17 mouse cellular contexts compared by ENCODE assay signal in the genomic region with DNA sequence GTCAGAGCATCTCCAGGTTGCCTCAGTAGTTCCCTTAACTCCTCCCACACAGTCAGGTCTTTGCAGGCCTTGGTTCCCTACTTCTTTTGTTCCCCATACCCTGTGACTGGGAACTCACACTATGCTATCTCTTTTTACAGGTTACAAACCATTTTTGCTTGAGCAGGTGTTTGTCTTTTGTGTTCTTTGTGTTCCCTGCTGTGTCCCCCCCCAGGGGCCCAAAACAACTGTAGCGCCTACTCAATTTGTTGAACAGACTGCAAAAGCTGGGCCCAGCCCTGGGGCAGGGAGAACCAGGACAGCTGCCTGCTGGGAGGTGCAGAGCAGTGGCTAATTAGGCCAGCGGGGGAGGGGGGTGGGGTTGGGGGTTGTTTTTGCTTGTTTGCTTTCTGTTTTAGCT. TPM values are rescaled to one million over a fixed set of nuclear protein-coding genes. Genes with fewer than 3 reads are reported as not detected.
DNase-seq lines count a peak whose midpoint lies in the region; ATAC-seq and TF ChIP-seq lines count a peak whose summit lies in the region.
"Had no signal": no experiment of that assay in that cellular context is flagged by ENCODE, and none has a peak within 500 bp of the region (broad histone marks: within the 10 kb centered on the region; RNA-seq: fewer than 3 reads in every experiment).

No protein-coding gene starts in this region.

- peaks cover 37% of the 10 kb centered on the region for H3K4me1 ChIP-seq in hindbrain, embryonic 13.5 days (replicated peaks)
- peaks cover 6% of the 10 kb centered on the region; the same call in 1 of the 2 replicates for H3K4me1 ChIP-seq in hindbrain, embryonic 11.5 days (replicated peaks; ENCODE audit: control insufficient read depth, insufficient read depth, low read length)
- H3K4me1 ChIP-seq in E14TG2a.4 (replicated peaks; ENCODE audit: low read depth, low read length), result no peaks in the 10 kb centered on the region

- H3K9me3 ChIP-seq in hindbrain, embryonic 13.5 days, result no peaks in the 10 kb centered on the region
- H3K9me3 ChIP-seq in hindbrain, embryonic 11.5 days (ENCODE audit: control insufficient read depth, low read length), result no peaks in the 10 kb centered on the region
- H3K9me3 ChIP-seq in E14TG2a.4 (ENCODE audit: low read length), result peaks cover 54% of the 10 kb centered on the region
- H3K9me3 ChIP-seq: embryonic facial prominence, embryonic 12.5 days had no signal

- no peaks in the 10 kb centered on the region for H3K27me3 ChIP-seq in hindbrain, embryonic 13.5 days
- H3K27me3 ChIP-seq in hindbrain, embryonic 11.5 days (ENCODE audit: control insufficient read depth, insufficient read depth, low read length), result no peaks in the 10 kb centered on the region
- H3K27me3 ChIP-seq in E14TG2a.4 (ENCODE audit: insufficient read depth, low read length), result no peaks in the 10 kb centered on the region
- H3K27me3 ChIP-seq: embryonic facial prominence, embryonic 12.5 days had no signal

- H3K4me2 ChIP-seq in hindbrain, embryonic 13.5 days, result no peak overlapping the region
- H3K4me2 ChIP-seq in hindbrain, embryonic 11.5 days (replicated peaks; ENCODE audit: low read depth, low read length), result no peak overlapping the region
- H3K4me2 ChIP-seq: embryonic facial prominence, embryonic 12.5 days had no signal

- TF ChIP-seq CTCF in E14TG2a.4 (conservative IDR thresholded peaks at IDR 0.05; ENCODE audit: low read length), result no peak

- no peaks in the 10 kb centered on the region for H3K36me3 ChIP-seq in hindbrain, embryonic 13.5 days
- no peaks in the 10 kb centered on the region for H3K36me3 ChIP-seq in hindbrain, embryonic 11.5 days (ENCODE audit: control insufficient read depth, insufficient read depth, low read length)
- H3K36me3 ChIP-seq in E14TG2a.4 (ENCODE audit: insufficient read depth, low read length), result peaks cover 1% of the 10 kb centered on the region

- ATAC-seq in hindbrain, embryonic 13.5 days (ENCODE audit: low FRiP score), result no peak
- no peak for ATAC-seq in hindbrain, embryonic 11.5 days (ENCODE audit: low FRiP score)
- no peak for ATAC-seq in erythroid progenitor cell, adult 5-6 weeks (replicated peaks; ENCODE audit: low FRiP score, poor library complexity, severe bottlenecking)
- ATAC-seq: activated CD4-positive, CD25-positive, alpha-beta regulatory T cell, adult 4 months; CD4-positive, CD25-positive, alpha-beta regulatory T cell, adult 4 months; liver, postnatal 0 days had no signal

- H3K27ac ChIP-seq in hindbrain, embryonic 13.5 days, result 0 out of 2 replicates have a peak overlapping the region, but pooled peaks have one; percentile 30
- H3K27ac ChIP-seq in hindbrain, embryonic 11.5 days (ENCODE audit: low read depth, low read length), result no peak overlapping the region
- H3K27ac ChIP-seq: embryonic facial prominence, embryonic 12.5 days; midbrain, embryonic 10.5 days had no signal

- 27% methylated on average over 2 of the region's 2 CpGs for WGBS in hindbrain, embryonic 13.5 days
- 38% methylated on average over 2 of the region's 2 CpGs for WGBS in hindbrain, embryonic 11.5 days

- H3K9ac ChIP-seq in hindbrain, embryonic 13.5 days, result no peak overlapping the region
- H3K9ac ChIP-seq in hindbrain, embryonic 11.5 days (ENCODE audit: low read depth, low read length), result no peak overlapping the region
- H3K9ac ChIP-seq: embryonic facial prominence, embryonic 12.5 days; liver, postnatal 0 days had no signal

- H3K4me3 ChIP-seq in hindbrain, embryonic 13.5 days, result no peak overlapping the region
- H3K4me3 ChIP-seq in hindbrain, embryonic 11.5 days (ENCODE audit: low read depth, low read length), result no peak overlapping the region
- peak overlapping the region; percentile 41; the same call in 1 of the 2 replicates for H3K4me3 ChIP-seq in E14TG2a.4 (replicated peaks; ENCODE audit: low read length)
- H3K4me3 ChIP-seq: embryonic facial prominence, embryonic 12.5 days; midbrain, embryonic 10.5 days had no signal

- DNase-seq in hindbrain, embryonic 11.5 days (ENCODE audit: low spot score), result no peak
- peak; percentile 22 for DNase-seq in brain, adult 2 months (ENCODE audit: low read depth, low spot score)
- DNase-seq in thymus, postnatal 10 days (ENCODE audit: low spot score in 2 of 2), result peak; percentile 57 to 62
- DNase-seq in adrenal gland, postnatal 4 days (ENCODE audit: low spot score in 2 of 2), result no peak
- DNase-seq: adrenal gland, postnatal 36 days; heart, postnatal 14 days; liver, postnatal 0 days; lung, postnatal 36 days had no signal

RNA-seq across cellular contexts. Expression of gene Zfp629, which starts 2.4 kb away (rescaled TPM):
- polyA plus RNA-seq in hindbrain, embryonic 13.5 days (2015; fragmentation: Nextera tagmentation; extraction: Ambion mirVana), result 22.2 and 25.0 TPM in 2 replicates
- 28.0 and 31.0 TPM in 2 replicates for polyA plus RNA-seq in hindbrain, embryonic 11.5 days (2014; fragmentation: Nextera tagmentation; extraction: Ambion mirVana)
- 10 to 100 TPM; 29.4 to 31.6 TPM for total RNA-seq in adrenal gland, postnatal 4 days (2021)
- 2.2 and 5.4 TPM in 2 replicates for total RNA-seq in erythroid progenitor cell, adult 5-6 weeks (2015; ENCODE audit: low replicate concordance)
- total RNA-seq in erythroid progenitor cell, adult 5-6 weeks (2017; ENCODE audit: low replicate concordance), result 0.38 and 1.3 TPM in 2 replicates

RNA-seq across cellular contexts. Expression of gene Rnf40, which starts 29.4 kb away (rescaled TPM):
- 49.9 and 50.5 TPM in 2 replicates for polyA plus RNA-seq in hindbrain, embryonic 13.5 days (2015; fragmentation: Nextera tagmentation; extraction: Ambion mirVana)
- polyA plus RNA-seq in hindbrain, embryonic 11.5 days (2014; fragmentation: Nextera tagmentation; extraction: Ambion mirVana), result 31.4 and 33.6 TPM in 2 replicates
- 10 to 100 TPM; 85.1 to 89.5 TPM for total RNA-seq in adrenal gland, postnatal 4 days (2021)
- 22.0 and 49.9 TPM in 2 replicates for total RNA-seq in erythroid progenitor cell, adult 5-6 weeks (2015; ENCODE audit: low replicate concordance)
- total RNA-seq in erythroid progenitor cell, adult 5-6 weeks (2017; ENCODE audit: low replicate concordance), result 60.3 and 108 TPM in 2 replicates

RNA-seq across cellular contexts. Expression of gene Ccdc189, which starts 29.6 kb away (rescaled TPM):
- 10.7 and 13.0 TPM in 2 replicates for polyA plus RNA-seq in hindbrain, embryonic 13.5 days (2015; fragmentation: Nextera tagmentation; extraction: Ambion mirVana)
- polyA plus RNA-seq in hindbrain, embryonic 11.5 days (2014; fragmentation: Nextera tagmentation; extraction: Ambion mirVana), result 11.9 and 16.4 TPM in 2 replicates
- total RNA-seq in adrenal gland, postnatal 4 days (2021), result 10 to 100 TPM; 11.9 to 13.5 TPM
- total RNA-seq in erythroid progenitor cell, adult 5-6 weeks (2015; ENCODE audit: low replicate concordance), result 21.8 and 32.1 TPM in 2 replicates
- 26.7 and 41.9 TPM in 2 replicates for total RNA-seq in erythroid progenitor cell, adult 5-6 weeks (2017; ENCODE audit: low replicate concordance)

RNA-seq across cellular contexts. Expression of gene Phkg2, which starts 44.8 kb away (rescaled TPM):
- polyA plus RNA-seq in hindbrain, embryonic 13.5 days (2015; fragmentation: Nextera tagmentation; extraction: Ambion mirVana), result 55.1 and 60.5 TPM in 2 replicates
- polyA plus RNA-seq in hindbrain, embryonic 11.5 days (2014; fragmentation: Nextera tagmentation; extraction: Ambion mirVana), result 50.4 and 54.0 TPM in 2 replicates
- 10 to 100 TPM; 49.3 to 60.9 TPM for total RNA-seq in adrenal gland, postnatal 4 days (2021)
- total RNA-seq in erythroid progenitor cell, adult 5-6 weeks (2015; ENCODE audit: low replicate concordance), result 58.7 and 76.0 TPM in 2 replicates
- total RNA-seq in erythroid progenitor cell, adult 5-6 weeks (2017; ENCODE audit: low replicate concordance), result 27.9 and 44.7 TPM in 2 replicates

RNA-seq across cellular contexts. Expression of gene Tmem265, which starts 56.8 kb away (rescaled TPM):
- 6.6 and 8.2 TPM in 2 replicates for polyA plus RNA-seq in hindbrain, embryonic 13.5 days (2015; fragmentation: Nextera tagmentation; extraction: Ambion mirVana)
- 7.7 and 8.6 TPM in 2 replicates for polyA plus RNA-seq in hindbrain, embryonic 11.5 days (2014; fragmentation: Nextera tagmentation; extraction: Ambion mirVana)
- not detected for total RNA-seq in adrenal gland, postnatal 4 days (2021)
- total RNA-seq in erythroid progenitor cell, adult 5-6 weeks (2015; ENCODE audit: low replicate concordance), result 6.5 TPM in 1 of 2 replicates, not detected in the other
- 1.3 TPM in 1 of 2 replicates, not detected in the other for total RNA-seq in erythroid progenitor cell, adult 5-6 weeks (2017; ENCODE audit: low replicate concordance)
- total RNA-seq: adrenal gland, postnatal 36 days; gastrocnemius, adult 8-10 months; heart, adult 8-10 months; heart, postnatal 14 days had no signal

Comparison
In these comparisons a context has a peak if more than half of its experiments do, and no peak if none do; other contexts are left out.
1. DNase-seq: peak in brain, adult 2 months (single experiment) and thymus, postnatal 10 days (2 of 2); none in hindbrain, embryonic 11.5 days (single experiment) and adrenal gland, postnatal 4 days (0 of 2).
2. RNA of gene Zfp629, which starts 2.4 kb away (total RNA-seq): 29.4 to 31.6 TPM in adrenal gland, postnatal 4 days; 0.38 to 5.4 TPM in erythroid progenitor cell, adult 5-6 weeks; every median in the first group is over 4 times any median in the second.